Mouse (Mus musculus) cerebellum, adult 2 months (tissue): Measurements from ENCODE around the gene Cpne5.

Source experiments
- CTCF ChIP-seq: fragments of 200-500 bp; IDR thresholded peaks from 2 replicates; pipeline ENCODE4 v1.5.1; 2011; ENCODE audit warnings: low read depth, mild to moderate bottlenecking, control low read depth, low read length, moderate library complexity, borderline replicate concordance; ENCODE audit not compliant: insufficient read depth
- POLR2A ChIP-seq: fragments of 200-500 bp; IDR thresholded peaks from 2 replicates; pipeline ENCODE4 v1.6.1; 2011; ENCODE audit warnings: low read length, control low read depth, borderline replicate concordance; ENCODE audit not compliant: insufficient read depth

DNA sequence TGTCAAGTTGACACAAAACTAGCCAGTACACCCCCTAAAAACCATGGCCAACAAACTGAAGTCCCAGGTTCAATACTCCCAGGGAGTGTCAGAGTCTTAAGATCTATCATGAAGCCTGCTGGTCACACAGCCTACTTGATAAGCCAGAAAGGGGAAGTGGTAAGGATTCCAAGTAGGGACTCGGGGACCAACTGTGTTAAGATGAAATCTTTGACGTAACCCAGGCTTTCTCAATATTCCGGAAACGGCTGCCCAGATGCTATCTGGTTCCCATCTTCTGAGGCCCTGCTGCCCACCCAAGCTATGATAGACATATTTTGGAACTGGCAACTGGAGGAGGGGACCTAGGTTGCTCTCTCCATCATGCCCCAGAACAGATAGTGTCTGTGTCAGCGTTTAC lies 126.6 kb downstream of the Cpne5 start:
- no peak for TF ChIP-seq CTCF
- TF ChIP-seq POLR2A = no peak
